Mouse (Mus musculus): ENCODE results near the gene Rspo1.

The Rspo1 gene

GRCm38 (mm10) chr4:124972316-124972715, 13.9 kb upstream of the Rspo1 start:
- DNase-seq (ENCODE audit: low read depth in 1 of 2, low spot score in 2 of 2): no peak

- no peak for DNase-seq (ENCODE audit: low read depth in 1 of 2, low spot score in 2 of 2)
Observed at GRCm38 (mm10) chr4:124973296-124973695, 12.9 kb upstream of the Rspo1 start.

GRCm38 (mm10) chr4:124978201-124978600, 8.0 kb upstream of the Rspo1 start:
- no peak for DNase-seq (ENCODE audit: low read depth in 1 of 2, low spot score in 2 of 2)

GRCm38 (mm10) chr4:124983893-124984526, 2.2 kb upstream of the Rspo1 start:
- DNase-seq (ENCODE audit: low read depth in 1 of 2, low spot score in 2 of 2): no peak

- no peak for DNase-seq (ENCODE audit: low read depth in 1 of 2, low spot score in 2 of 2)
Observed at GRCm38 (mm10) chr4:124984871-124985670, 1.2 kb upstream of the Rspo1 start.

- no peak for DNase-seq (ENCODE audit: low read depth in 1 of 2, low spot score in 2 of 2)
Observed at GRCm38 (mm10) chr4:124986739-124987710, 795 bp downstream of the Rspo1 start.

- DNase-seq (ENCODE audit: low read depth in 1 of 2, low spot score in 2 of 2): no peak
Observed at GRCm38 (mm10) chr4:124987711-124988097, 1.5 kb downstream of the Rspo1 start.

GRCm38 (mm10) chr4:124988382-124988781, 2.2 kb downstream of the Rspo1 start:
- DNase-seq (ENCODE audit: low read depth in 1 of 2, low spot score in 2 of 2): no peak

GRCm38 (mm10) chr4:124989787-124990253, 3.6 kb downstream of the Rspo1 start:
- DNase-seq (ENCODE audit: low read depth in 1 of 2, low spot score in 2 of 2): no peak

- no peak for DNase-seq (ENCODE audit: low read depth in 1 of 2, low spot score in 2 of 2)
Observed at GRCm38 (mm10) chr4:124990325-124990724, 4.1 kb downstream of the Rspo1 start.

GRCm38 (mm10) chr4:124997479-124998147, 11.4 kb downstream of the Rspo1 start:
- no peak for DNase-seq (ENCODE audit: low read depth in 1 of 2, low spot score in 2 of 2)

GRCm38 (mm10) chr4:124999548-124999947, 13.3 kb downstream of the Rspo1 start:
- no peak for DNase-seq (ENCODE audit: low read depth in 1 of 2, low spot score in 2 of 2)

- no peak for DNase-seq (ENCODE audit: low read depth in 1 of 2, low spot score in 2 of 2)
Observed at GRCm38 (mm10) chr4:125002978-125003377, 16.7 kb downstream of the Rspo1 start.

GRCm38 (mm10) chr4:125004886-125005285, 18.7 kb downstream of the Rspo1 start:
- no peak for DNase-seq (ENCODE audit: low read depth in 1 of 2, low spot score in 2 of 2)

GRCm38 (mm10) chr4:125007460-125007859, 21.2 kb downstream of the Rspo1 start:
- DNase-seq (ENCODE audit: low read depth in 1 of 2, low spot score in 2 of 2): no peak

GRCm38 (mm10) chr4:125008220-125008619, 22.0 kb downstream of the Rspo1 start:
- DNase-seq (ENCODE audit: low read depth in 1 of 2, low spot score in 2 of 2): no peak

GRCm38 (mm10) chr4:125008712-125009111, 22.5 kb downstream of the Rspo1 start:
- DNase-seq (ENCODE audit: low read depth in 1 of 2, low spot score in 2 of 2): no peak

GRCm38 (mm10) chr4:125015806-125016635, 29.8 kb downstream of the Rspo1 start, which contains the start of gene Gnl2:
Gnl2 (plus strand) TSS chr4:125016585.
- DNase-seq (ENCODE audit: low read depth in 1 of 2, low spot score in 2 of 2): no peak

- no peak for DNase-seq (ENCODE audit: low read depth in 1 of 2, low spot score in 2 of 2)
Observed at GRCm38 (mm10) chr4:125017431-125017830, 31.2 kb downstream of the Rspo1 start.

All from monocyte, adult 2 months (primary cell).